Mouse (Mus musculus) intestine, embryonic 15.5 days (tissue): ENCODE data around the gene P2ry6. TPM values are rescaled to one million over a fixed set of nuclear protein-coding genes. Genes with fewer than 3 reads are reported as not detected.

ENCODE experiments used
- ATAC-seq: fragments of 200-750 bp; cut with Nextera tagmentation; 2 replicates; pipeline ENCODE4 v1.8.0; 2017; ENCODE audit warnings: moderate TSS enrichment, moderate library complexity
- H3K27ac ChIP-seq: fragments of 300-500 bp; sonication (generic); 2 replicates; pipeline ENCODE4 v1.5.1; 2015; ENCODE audit warnings: mild to moderate bottlenecking, inconsistent platforms
- H3K27me3 ChIP-seq: fragments of 300-500 bp; sonication (generic); replicated peaks from 2 replicates; pipeline ENCODE4 v1.6.1; 2015; ENCODE audit warnings: inconsistent platforms
- H3K36me3 ChIP-seq: fragments of 300-500 bp; sonication (generic); 2 replicates; pipeline ENCODE4 v1.6.1; 2015; ENCODE audit warnings: inconsistent platforms
- H3K4me1 ChIP-seq: fragments of 300-500 bp; sonication (generic); replicated peaks from 2 replicates; pipeline ENCODE4 v1.6.1; 2015; ENCODE audit warnings: inconsistent platforms
- H3K4me2 ChIP-seq: fragments of 300-500 bp; sonication (generic); replicated peaks from 2 replicates; pipeline ENCODE4 v1.6.1; 2015; ENCODE audit warnings: mild to moderate bottlenecking, inconsistent platforms
- H3K4me3 ChIP-seq: fragments of 300-500 bp; sonication (generic); replicated peaks from 2 replicates; pipeline ENCODE4 v1.5.1; 2015; ENCODE audit warnings: inconsistent platforms
- H3K9ac ChIP-seq: fragments of 300-500 bp; sonication (generic); 2 replicates; pipeline ENCODE4 v1.6.1; 2015; ENCODE audit warnings: inconsistent platforms
- H3K9me3 ChIP-seq: fragments of 300-500 bp; sonication (generic); 2 replicates; pipeline ENCODE4 v1.6.1; 2016; ENCODE audit warnings: inconsistent platforms
- WGBS: fragments of 180-500 bp; shearing (Covaris S2); methylation state at CpG from one replicate; pipeline ENCODE4 v1.1.7; 2015; 5-methylcytosine and 5-hydroxymethylcytosine counted together
- polyA plus RNA-seq: library from polyadenylated mRNA; unstranded; fragments of >200 nt; fragmentation: Nextera tagmentation; extraction: Ambion mirVana; gene quantifications from 2 replicates; pipeline ENCODE4 v1.2.1, GENCODE M21; 2015

P2ry6 gene
- polyA plus RNA-seq, 1 experiment from 2014 or later: 10.4 TPM

GRCm38 (mm10) chr7:100931316-100931925, 43.0 kb downstream of the P2ry6 start:
- H3K4me1 ChIP-seq: peaks cover 47% of the 10 kb centered on the region
- no peaks in the 10 kb centered on the region for H3K9me3 ChIP-seq
- peak overlapping the region; percentile 86 for H3K4me2 ChIP-seq
- no peaks in the 10 kb centered on the region for H3K27me3 ChIP-seq
- under 1% methylated on average over 70 of the region's 73 CpGs for WGBS
- H3K9ac ChIP-seq: peak overlapping the region; percentile 91
- no peaks in the 10 kb centered on the region for H3K36me3 ChIP-seq
- peak; percentile 15 for ATAC-seq
- peak overlapping the region; percentile 82 for H3K4me3 ChIP-seq
- peak overlapping the region; percentile 99 for H3K27ac ChIP-seq

DNA sequence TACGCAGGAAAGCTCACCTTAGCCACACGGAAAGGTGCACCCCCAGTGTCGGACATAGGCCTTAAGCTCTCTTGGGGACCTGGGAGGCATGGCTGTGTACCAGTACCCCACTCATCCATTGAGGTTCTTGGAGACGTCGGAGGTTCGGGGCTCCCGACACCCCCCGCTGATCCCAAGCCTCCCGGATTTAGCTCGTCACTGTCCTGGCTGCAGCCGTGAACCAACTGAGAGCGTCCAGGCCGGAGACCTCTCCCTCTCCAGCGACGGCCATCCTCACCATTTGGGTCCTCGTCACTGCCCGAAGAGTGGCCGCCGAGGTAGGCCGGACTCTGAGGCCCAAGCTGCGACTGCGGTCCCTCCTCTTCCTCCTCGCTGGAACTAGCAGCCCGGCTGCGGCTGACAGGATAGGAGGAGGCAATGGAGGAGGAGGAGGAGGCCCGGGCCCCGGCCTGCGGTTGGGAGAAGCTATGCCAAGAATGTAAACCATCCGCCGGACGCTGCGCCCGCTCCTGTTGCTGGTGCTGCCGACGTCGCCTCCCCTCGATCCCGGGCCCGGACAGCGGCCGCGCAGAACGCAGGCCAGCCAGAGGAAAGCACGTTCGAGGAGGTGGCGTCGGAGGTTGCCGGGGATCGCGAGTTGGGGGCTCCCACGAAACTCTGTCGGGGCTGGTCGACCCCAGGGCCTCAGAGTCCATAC, 43.7 kb downstream of the P2ry6 start:
- no peaks in the 10 kb centered on the region for H3K9me3 ChIP-seq
- peak overlapping the region; percentile 82 for H3K4me3 ChIP-seq
- peak overlapping the region; percentile 91 for H3K9ac ChIP-seq
- no peaks in the 10 kb centered on the region for H3K36me3 ChIP-seq
- H3K27me3 ChIP-seq: no peaks in the 10 kb centered on the region
- H3K4me2 ChIP-seq: peak overlapping the region; percentile 86
- peak; percentile 2; the same call in 1 of the 2 replicates for ATAC-seq
- H3K27ac ChIP-seq: peak overlapping the region; percentile 99
- WGBS: 6% methylated on average over 53 of the region's 53 CpGs
- peaks cover 54% of the 10 kb centered on the region for H3K4me1 ChIP-seq

- peak overlapping the region; percentile 86 for H3K4me2 ChIP-seq
- H3K9ac ChIP-seq: peak overlapping the region; percentile 91
- H3K27ac ChIP-seq: no peak overlapping the region
- H3K27me3 ChIP-seq: no peaks in the 10 kb centered on the region
- peaks cover 64% of the 10 kb centered on the region for H3K4me1 ChIP-seq
- H3K36me3 ChIP-seq: no peaks in the 10 kb centered on the region
- H3K4me3 ChIP-seq: peak overlapping the region; percentile 82
- ATAC-seq: no peak
- H3K9me3 ChIP-seq: no peaks in the 10 kb centered on the region
- 63% methylated on average over 19 of the region's 19 CpGs for WGBS
These were observed 44.7 kb downstream of the P2ry6 start for GRCm38 (mm10) chr7:100929639-100930303.

- Histone ChIP-seq H3K36me3 (no peaks in the 10 kb centered on the region), H3K27ac (no peak overlapping the region), H3K27me3 (no peaks in the 10 kb centered on the region), H3K4me3 (peak overlapping the region; percentile 82), H3K9me3 (no peaks in the 10 kb centered on the region), H3K4me1 (peaks cover 77% of the 10 kb centered on the region), H3K9ac (peak overlapping the region; percentile 91), H3K4me2 (peak overlapping the region; percentile 86)
- no peak for ATAC-seq
- 35% methylated on average over 9 of the region's 9 CpGs for WGBS
These were observed 46.0 kb downstream of the P2ry6 start for GRCm38 (mm10) chr7:100928456-100928855.

DNA sequence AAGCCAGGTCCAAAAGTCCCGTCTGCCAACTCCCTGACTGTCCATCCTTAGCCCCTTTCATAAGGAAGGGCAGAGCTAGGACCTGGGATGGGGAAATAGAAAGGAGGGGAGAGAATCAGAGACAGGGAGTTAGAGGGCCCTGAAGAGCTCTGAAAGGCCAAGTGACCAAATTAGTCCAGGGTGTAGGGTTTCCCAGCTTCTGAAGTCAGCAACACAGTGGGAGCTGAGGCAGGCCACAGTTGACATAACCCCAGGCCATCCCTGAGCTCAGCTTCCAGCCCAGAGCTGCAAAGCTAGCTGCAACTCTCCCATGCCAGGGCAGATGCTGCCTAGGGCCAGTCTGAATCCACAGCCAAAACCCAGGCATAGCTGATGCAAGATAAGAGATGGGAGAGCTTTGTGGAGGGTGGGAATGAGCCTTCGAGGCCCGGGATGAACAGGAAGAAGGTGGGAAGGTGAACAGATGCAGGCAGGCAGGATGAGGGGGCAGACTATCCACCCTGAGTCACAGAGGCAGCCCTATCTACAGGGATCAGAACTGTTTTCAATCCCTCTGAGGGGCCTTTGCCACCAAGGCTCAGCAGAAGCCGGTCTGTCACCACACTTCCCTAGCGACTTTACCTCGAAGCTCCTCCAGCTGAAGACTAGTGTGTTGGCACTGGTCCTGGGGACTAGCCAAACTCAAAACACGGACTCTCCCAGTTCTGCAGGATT, 47.0 kb downstream of the P2ry6 start:
- 0 out of 2 replicates have a peak overlapping the region, but pooled peaks have one; percentile 4 for H3K27ac ChIP-seq
- ATAC-seq: no peak
- H3K4me3 ChIP-seq: peak overlapping the region; percentile 82

DNA sequence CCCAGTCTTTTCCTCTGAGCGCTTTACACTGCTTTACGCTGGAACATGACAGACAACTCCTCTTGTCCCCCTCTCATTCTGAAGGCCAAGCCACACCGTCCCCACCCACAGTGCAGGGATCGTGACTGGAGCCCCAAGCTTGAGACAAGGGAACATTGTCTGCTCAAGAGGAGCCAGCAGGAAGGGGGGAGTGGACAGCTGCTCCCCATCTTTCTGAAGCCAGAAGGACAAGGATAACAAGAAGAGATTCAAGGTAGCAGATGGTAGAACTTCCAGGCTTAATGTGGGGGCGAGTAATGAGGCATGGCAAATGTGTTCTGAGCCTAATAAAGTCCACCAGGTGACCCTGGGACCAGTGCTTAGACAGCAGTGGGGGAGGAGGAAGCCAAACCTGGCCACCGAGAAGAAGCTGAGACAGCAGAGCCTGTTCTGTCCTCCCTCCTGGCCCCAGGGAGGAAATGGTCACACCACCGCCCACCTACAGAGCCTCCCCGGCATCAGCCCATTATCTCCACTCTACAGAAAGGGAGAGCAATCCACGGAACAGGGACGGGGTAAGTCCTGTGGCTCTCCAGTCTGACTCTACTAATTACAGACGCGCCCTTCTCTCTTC, 48.0 kb downstream of the P2ry6 start:
- Histone ChIP-seq H3K4me1 (peaks cover 90% of the 10 kb centered on the region), H3K4me2 (peak overlapping the region; percentile 86), H3K27ac (peak overlapping the region; percentile 38), H3K36me3 (peaks cover 9% of the 10 kb centered on the region), H3K9ac (peak overlapping the region; percentile 91), H3K4me3 (peak overlapping the region; percentile 82), H3K27me3 (no peaks in the 10 kb centered on the region), H3K9me3 (no peaks in the 10 kb centered on the region)
- whole genome bisulfite sequencing: 14% methylated on average over 12 of the region's 12 CpGs
- ATAC-seq: no peak

More for the DNA sequence above, 47.0 kb downstream of the P2ry6 start:
- Histone ChIP-seq H3K9ac (peak overlapping the region; percentile 91), H3K9me3 (no peaks in the 10 kb centered on the region), H3K36me3 (0 out of 2 replicates have a peak, but pooled peaks cover 3% of the 10 kb centered on the region), H3K27me3 (no peaks in the 10 kb centered on the region), H3K4me1 (peaks cover 83% of the 10 kb centered on the region), H3K4me2 (peak overlapping the region; percentile 86)
- 8% methylated on average over 7 of the region's 7 CpGs for WGBS

GRCm38 (mm10) chr7:100924674-100925445, 49.6 kb downstream of the P2ry6 start:
- Histone ChIP-seq H3K36me3 (peaks cover 9% of the 10 kb centered on the region), H3K4me3 (0 out of 2 replicates have a peak overlapping the region, but pooled peaks have one; percentile 82), H3K4me1 (peaks cover 90% of the 10 kb centered on the region), H3K9me3 (no peaks in the 10 kb centered on the region), H3K4me2 (peak overlapping the region; percentile 86), H3K27me3 (no peaks in the 10 kb centered on the region), H3K27ac (peak overlapping the region; percentile 20; the same call in 1 of the 2 replicates), H3K9ac (peak overlapping the region; percentile 21; the same call in 1 of the 2 replicates)
- 36% methylated on average over 10 of the region's 10 CpGs for WGBS
- ATAC-seq: no peak

GRCm38 (mm10) chr7:100924200-100924599, 50.2 kb downstream of the P2ry6 start:
- H3K36me3 ChIP-seq: peaks cover 9% of the 10 kb centered on the region
- no peak for ATAC-seq
- 0 out of 2 replicates have a peak overlapping the region, but pooled peaks have one; percentile 20 for H3K27ac ChIP-seq
- WGBS: 68% methylated on average over 5 of the region's 5 CpGs
- no peaks in the 10 kb centered on the region for H3K9me3 ChIP-seq
- H3K4me1 ChIP-seq: peaks cover 90% of the 10 kb centered on the region
- H3K4me2 ChIP-seq: peak overlapping the region; percentile 86
- 0 out of 2 replicates have a peak overlapping the region, but pooled peaks have one; percentile 6 for H3K4me3 ChIP-seq
- no peaks in the 10 kb centered on the region for H3K27me3 ChIP-seq
- peak overlapping the region; percentile 21; the same call in 1 of the 2 replicates for H3K9ac ChIP-seq

- Histone ChIP-seq H3K36me3 (peaks cover 9% of the 10 kb centered on the region), H3K4me3 (no peak overlapping the region), H3K27ac (no peak overlapping the region), H3K4me2 (0 out of 2 replicates have a peak overlapping the region, but pooled peaks have one; percentile 2), H3K9ac (no peak overlapping the region), H3K9me3 (no peaks in the 10 kb centered on the region), H3K27me3 (no peaks in the 10 kb centered on the region), H3K4me1 (peaks cover 90% of the 10 kb centered on the region)
- no peak for ATAC-seq
- WGBS: 87% methylated on average over 4 of the region's 4 CpGs
These were observed 51.5 kb downstream of the P2ry6 start for GRCm38 (mm10) chr7:100922907-100923306.

DNA sequence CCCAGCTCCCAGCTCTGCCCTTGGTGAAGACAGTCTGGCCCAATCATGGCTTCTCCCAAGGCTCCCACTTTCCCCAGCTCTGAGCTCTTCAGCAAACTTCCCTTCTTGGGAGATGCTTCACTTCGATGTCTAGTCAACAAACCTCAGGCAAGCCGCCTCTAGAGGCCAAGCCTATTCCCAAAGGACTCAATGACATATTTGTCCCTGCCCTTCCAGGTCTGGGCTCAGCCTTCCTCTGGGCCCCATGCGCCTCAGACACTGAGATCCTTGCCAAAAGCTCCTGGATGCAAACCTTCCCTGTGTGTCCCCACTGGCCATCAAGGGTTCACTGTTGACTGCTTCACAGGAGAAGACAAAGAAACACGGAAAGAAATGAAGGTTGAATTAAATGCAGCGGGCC, 53.2 kb downstream of the P2ry6 start:
- Histone ChIP-seq H3K4me3 (no peak overlapping the region), H3K9me3 (no peaks in the 10 kb centered on the region), H3K27me3 (no peaks in the 10 kb centered on the region), H3K36me3 (peaks cover 9% of the 10 kb centered on the region), H3K27ac (no peak overlapping the region), H3K4me2 (no peak overlapping the region), H3K9ac (no peak overlapping the region), H3K4me1 (peaks cover 91% of the 10 kb centered on the region)
- no peak for ATAC-seq
- WGBS: 91% methylated on average over 5 of the region's 5 CpGs

GRCm38 (mm10) chr7:100919809-100920107, 54.7 kb downstream of the P2ry6 start:
- Histone ChIP-seq H3K27me3 (no peaks in the 10 kb centered on the region), H3K9me3 (no peaks in the 10 kb centered on the region), H3K36me3 (peaks cover 9% of the 10 kb centered on the region), H3K4me3 (no peak overlapping the region), H3K9ac (no peak overlapping the region), H3K4me2 (peak overlapping the region; percentile 27), H3K4me1 (peaks cover 84% of the 10 kb centered on the region), H3K27ac (peak overlapping the region; percentile 74)
- WGBS: 4% methylated on average over 2 of the region's 2 CpGs
- ATAC-seq: peak; percentile 37
